Mouse (Mus musculus): ENCODE results near the gene Myo9a. TPM values are rescaled to one million over a fixed set of nuclear protein-coding genes. Genes with fewer than 3 reads are reported as not detected.

Gene Myo9a
- polyA plus RNA-seq, 1 experiment from 2014 or later = 14.5 TPM

DNA sequence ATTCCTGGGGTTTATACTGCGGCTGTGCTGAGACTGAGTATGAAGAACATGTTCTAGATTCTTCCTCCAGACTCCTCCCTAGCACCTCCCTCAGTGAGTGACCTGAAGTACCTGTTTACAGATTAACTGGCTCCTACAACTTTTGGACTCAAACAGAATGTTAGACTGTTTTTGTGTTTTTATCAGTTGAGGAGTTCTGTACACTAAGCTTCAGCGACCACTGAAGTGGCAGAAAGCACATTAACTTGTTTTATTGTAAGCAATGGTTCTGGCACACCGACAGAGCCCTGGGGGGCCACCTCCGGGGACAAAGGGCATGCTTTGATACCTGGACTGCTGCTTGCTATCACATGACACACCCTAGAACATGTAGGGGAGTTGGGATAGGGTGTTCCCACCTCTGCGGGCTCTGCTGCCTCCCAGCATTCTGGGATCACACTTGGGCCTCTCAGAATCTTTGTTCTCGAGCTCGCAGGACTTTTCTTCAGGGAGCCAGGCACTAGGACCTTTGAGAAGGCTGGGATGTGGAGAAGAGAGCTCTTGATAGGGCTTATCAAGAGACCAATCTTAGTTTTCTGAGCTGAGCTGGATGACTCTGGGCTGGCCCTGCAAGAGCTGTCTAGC lies 34.3 kb upstream of the Myo9a start:
- Histone ChIP-seq H3K9me3 (replicated peaks; ENCODE audit: low read length) (no peaks in the 10 kb centered on the region), H3K9ac (ENCODE audit: low read depth, low read length) (no peak overlapping the region), H3K4me1 (replicated peaks; ENCODE audit: insufficient read depth, low read length) (peaks cover 5% of the 10 kb centered on the region; the same call in 1 of the 2 replicates), H3K27me3 (ENCODE audit: insufficient read depth, low read length) (no peaks in the 10 kb centered on the region), H3K36me3 (ENCODE audit: insufficient read depth, low read length) (no peaks in the 10 kb centered on the region), H3K27ac (no peak overlapping the region), H3K4me3 (replicated peaks; ENCODE audit: low read depth, low read length) (no peak overlapping the region), H3K4me2 (ENCODE audit: low read length) (no peak overlapping the region)
- DNase-seq (ENCODE audit: low spot score) (no peak), ATAC-seq (replicated peaks; ENCODE audit: low FRiP score, low read depth) (0 out of 2 replicates have a peak, but pooled peaks have one; percentile 13)
- 0 out of 2 replicates have a peak, but pooled peaks have one; percentile 20 for TF ChIP-seq CTCF (IDR thresholded peaks at IDR 0.05; ENCODE audit: low read depth)
- WGBS = 48% methylated on average over 7 of the region's 7 CpGs

DNA sequence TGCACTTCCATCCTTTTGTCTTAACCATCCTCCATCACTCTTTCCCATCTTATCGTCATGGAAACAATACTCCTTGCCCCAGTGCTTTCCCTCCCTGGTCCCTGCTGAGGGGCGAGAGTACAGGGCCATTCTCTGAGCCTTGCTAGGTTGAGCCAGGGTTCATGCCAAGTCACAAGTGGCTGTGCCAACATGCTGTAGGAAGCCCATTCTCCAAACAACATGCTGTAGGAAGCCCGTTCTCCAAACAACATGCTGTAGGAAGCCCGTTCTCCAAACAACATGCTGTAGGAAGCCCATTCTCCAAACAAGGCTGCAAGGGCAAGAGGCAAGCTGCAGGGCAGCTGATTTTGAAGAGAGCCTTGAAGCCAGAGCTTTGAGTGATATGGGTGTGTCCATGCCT lies 32.5 kb upstream of the Myo9a start:
- ATAC-seq (replicated peaks; ENCODE audit: low FRiP score, low read depth) (no peak), DNase-seq (ENCODE audit: low spot score) (no peak)
- Histone ChIP-seq H3K9me3 (replicated peaks; ENCODE audit: low read length) (no peaks in the 10 kb centered on the region), H3K9ac (ENCODE audit: low read depth, low read length) (no peak overlapping the region), H3K27me3 (ENCODE audit: insufficient read depth, low read length) (no peaks in the 10 kb centered on the region), H3K4me1 (replicated peaks; ENCODE audit: insufficient read depth, low read length) (peaks cover 5% of the 10 kb centered on the region; the same call in 1 of the 2 replicates), H3K36me3 (ENCODE audit: insufficient read depth, low read length) (no peaks in the 10 kb centered on the region), H3K4me2 (ENCODE audit: low read length) (no peak overlapping the region), H3K27ac (no peak overlapping the region), H3K4me3 (replicated peaks; ENCODE audit: low read depth, low read length) (no peak overlapping the region)
- TF ChIP-seq CTCF (IDR thresholded peaks at IDR 0.05; ENCODE audit: low read depth) = no peak
- WGBS = 91% methylated on average over 4 of the region's 4 CpGs

DNA sequence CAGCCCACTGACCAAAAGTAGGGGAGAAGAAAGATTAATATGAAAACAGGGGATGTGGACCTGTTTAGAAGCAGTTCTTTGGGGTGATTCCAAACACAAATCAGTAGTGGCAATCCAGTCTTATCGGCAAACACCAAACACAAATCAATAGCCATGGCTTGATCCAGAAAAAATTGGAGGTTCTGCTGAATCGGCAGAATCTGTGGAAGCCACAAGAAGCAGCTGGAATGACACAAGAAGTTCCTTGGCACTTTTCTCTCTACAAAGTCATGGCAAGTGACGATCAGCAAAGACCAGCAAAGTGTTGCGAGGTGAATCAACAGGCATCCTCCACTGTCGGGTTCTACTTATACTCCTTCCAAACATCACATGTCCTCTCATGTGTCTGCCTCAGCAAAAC lies 29.6 kb upstream of the Myo9a start:
- no peaks in the 10 kb centered on the region for H3K27me3 ChIP-seq (ENCODE audit: insufficient read depth, low read length)
- no peak for TF ChIP-seq CTCF (IDR thresholded peaks at IDR 0.05; ENCODE audit: low read depth)
- no peak overlapping the region for H3K4me2 ChIP-seq (ENCODE audit: low read length)
- no peak overlapping the region for H3K4me3 ChIP-seq (replicated peaks; ENCODE audit: low read depth, low read length)
- no peak overlapping the region for H3K9ac ChIP-seq (ENCODE audit: low read depth, low read length)
- H3K4me1 ChIP-seq (replicated peaks; ENCODE audit: insufficient read depth, low read length) = peaks cover 11% of the 10 kb centered on the region; the same call in 1 of the 2 replicates
- DNase-seq (ENCODE audit: low spot score) (no peak), ATAC-seq (replicated peaks; ENCODE audit: low FRiP score, low read depth) (no peak)
- no peaks in the 10 kb centered on the region for H3K9me3 ChIP-seq (replicated peaks; ENCODE audit: low read length)
- H3K27ac ChIP-seq = no peak overlapping the region
- 83% methylated on average over 5 of the region's 5 CpGs for WGBS
- H3K36me3 ChIP-seq (ENCODE audit: insufficient read depth, low read length) = no peaks in the 10 kb centered on the region

DNA sequence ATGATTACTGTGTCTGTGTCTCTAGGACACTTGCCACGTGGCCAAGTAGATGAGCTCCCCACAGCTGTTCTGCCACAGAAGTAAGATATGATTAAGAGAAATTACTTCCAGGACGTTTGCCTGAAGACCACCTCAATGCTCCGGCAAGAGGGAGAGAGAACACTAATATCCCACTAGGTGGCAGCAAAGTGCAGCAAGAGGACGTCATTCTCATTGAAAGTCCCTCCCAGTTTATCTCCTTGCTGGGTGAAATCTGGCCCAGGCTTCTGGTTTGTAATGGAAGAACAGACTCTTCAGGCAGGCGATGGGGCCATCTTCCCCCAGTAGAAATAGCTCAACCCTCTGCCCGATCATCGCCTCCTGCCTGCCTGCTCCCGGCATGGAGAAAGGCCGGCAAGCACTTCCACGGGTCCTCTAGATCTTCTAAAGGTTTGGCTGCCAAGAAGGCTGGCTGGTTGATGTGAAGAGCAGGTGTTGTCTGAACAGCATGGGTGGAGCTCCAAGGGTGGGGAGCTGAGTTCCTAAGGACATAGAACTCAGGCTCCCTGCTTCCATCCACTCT lies 27.5 kb upstream of the Myo9a start:
- 6% methylated on average over 10 of the region's 10 CpGs for WGBS

DNA sequence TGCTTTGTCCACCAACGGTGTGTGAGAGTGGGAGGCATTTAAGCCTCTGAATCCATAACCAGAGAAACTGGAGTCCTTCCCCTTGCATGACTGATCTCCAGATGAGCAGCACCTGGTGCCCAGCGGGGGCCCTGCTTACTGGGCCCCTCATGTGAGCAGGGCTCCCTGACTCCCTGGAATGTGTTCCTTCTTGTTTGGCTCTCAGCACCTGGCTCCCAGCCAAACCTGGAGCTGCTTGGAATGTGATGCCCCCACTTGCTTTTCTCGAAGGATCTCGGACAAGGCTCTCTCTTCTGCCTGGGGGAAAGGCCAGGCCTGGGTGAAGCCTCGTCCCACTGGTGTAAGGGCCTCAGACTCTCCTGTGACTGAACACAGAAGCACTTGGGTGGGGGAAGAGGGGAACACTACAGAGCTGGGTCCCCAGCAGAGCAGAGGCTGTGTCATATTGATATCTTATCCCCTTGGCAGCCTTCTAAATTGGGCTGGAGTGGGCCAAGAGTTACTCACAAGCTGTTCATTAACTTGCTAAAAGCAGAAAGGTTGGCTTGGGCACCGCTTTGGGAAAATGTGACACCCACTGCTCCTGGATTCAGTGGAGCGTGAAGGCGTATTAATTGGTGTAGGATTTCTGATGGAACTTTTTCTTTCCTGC lies 26.8 kb upstream of the Myo9a start:
- Histone ChIP-seq H3K9me3 (replicated peaks; ENCODE audit: low read length) (no peaks in the 10 kb centered on the region), H3K27me3 (ENCODE audit: insufficient read depth, low read length) (no peaks in the 10 kb centered on the region), H3K4me1 (replicated peaks; ENCODE audit: insufficient read depth, low read length) (0 out of 2 replicates have a peak, but pooled peaks cover 6% of the 10 kb centered on the region), H3K4me3 (replicated peaks; ENCODE audit: low read depth, low read length) (no peak overlapping the region), H3K9ac (ENCODE audit: low read depth, low read length) (peak overlapping the region; percentile 31; the same call in 1 of the 2 replicates), H3K27ac (peak overlapping the region; percentile 93), H3K36me3 (ENCODE audit: insufficient read depth, low read length) (no peaks in the 10 kb centered on the region), H3K4me2 (ENCODE audit: low read length) (peak overlapping the region; percentile 53)
- TF ChIP-seq CTCF (IDR thresholded peaks at IDR 0.05; ENCODE audit: low read depth) = no peak
- 33% methylated on average over 8 of the region's 8 CpGs for WGBS
- ATAC-seq (replicated peaks; ENCODE audit: low FRiP score, low read depth) (peak; percentile 89), DNase-seq (ENCODE audit: low spot score) (peak; percentile 71)

More for the DNA sequence above, 27.5 kb upstream of the Myo9a start:
- Histone ChIP-seq H3K4me3 (replicated peaks; ENCODE audit: low read depth, low read length) (0 out of 2 replicates have a peak overlapping the region, but pooled peaks have one; percentile 18), H3K9me3 (replicated peaks; ENCODE audit: low read length) (no peaks in the 10 kb centered on the region), H3K36me3 (ENCODE audit: insufficient read depth, low read length) (no peaks in the 10 kb centered on the region), H3K27me3 (ENCODE audit: insufficient read depth, low read length) (no peaks in the 10 kb centered on the region), H3K27ac (peak overlapping the region; percentile 93), H3K9ac (ENCODE audit: low read depth, low read length) (peak overlapping the region; percentile 31; the same call in 1 of the 2 replicates), H3K4me1 (replicated peaks; ENCODE audit: insufficient read depth, low read length) (0 out of 2 replicates have a peak, but pooled peaks cover 6% of the 10 kb centered on the region), H3K4me2 (ENCODE audit: low read length) (peak overlapping the region; percentile 53)
- peak; percentile 94 for TF ChIP-seq CTCF (IDR thresholded peaks at IDR 0.05; ENCODE audit: low read depth)
- DNase-seq (ENCODE audit: low spot score) (peak; percentile 97), ATAC-seq (replicated peaks; ENCODE audit: low FRiP score, low read depth) (peak; percentile 31)

DNA sequence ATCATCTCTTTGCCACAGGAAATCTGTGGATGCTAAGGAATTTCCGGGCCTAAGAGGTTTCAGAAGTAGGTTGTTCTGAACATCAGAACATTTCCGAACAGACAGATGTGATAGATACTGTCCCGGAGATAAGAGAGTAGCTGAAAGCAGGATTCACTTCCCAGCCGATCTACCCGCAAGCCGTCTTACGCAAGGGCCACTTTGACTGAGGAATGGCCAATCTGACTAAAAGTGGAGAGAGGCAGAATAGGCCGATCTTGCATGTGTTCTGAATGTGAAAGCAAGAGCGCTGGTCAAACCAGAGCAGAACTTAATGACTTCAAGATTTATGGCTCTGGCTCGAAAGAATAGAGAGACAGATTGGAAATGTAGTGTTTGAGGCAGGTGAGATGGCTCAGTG lies 25.2 kb upstream of the Myo9a start:
- 69% methylated on average over 10 of the region's 10 CpGs for WGBS
- no peak for TF ChIP-seq CTCF (IDR thresholded peaks at IDR 0.05; ENCODE audit: low read depth)
- DNase-seq (ENCODE audit: low spot score) = no peak
- H3K27me3 ChIP-seq (ENCODE audit: insufficient read depth, low read length) = no peaks in the 10 kb centered on the region
- H3K9me3 ChIP-seq (replicated peaks; ENCODE audit: low read length) = no peaks in the 10 kb centered on the region
- no peak overlapping the region for H3K9ac ChIP-seq (ENCODE audit: low read depth, low read length)
- no peak overlapping the region for H3K4me2 ChIP-seq (ENCODE audit: low read length)
- H3K4me1 ChIP-seq (replicated peaks; ENCODE audit: insufficient read depth, low read length) = 0 out of 2 replicates have a peak, but pooled peaks cover 6% of the 10 kb centered on the region
- no peaks in the 10 kb centered on the region for H3K36me3 ChIP-seq (ENCODE audit: insufficient read depth, low read length)
- no peak for ATAC-seq (replicated peaks; ENCODE audit: low FRiP score, low read depth)
- no peak overlapping the region for H3K4me3 ChIP-seq (replicated peaks; ENCODE audit: low read depth, low read length)
- peak overlapping the region; percentile 93 for H3K27ac ChIP-seq
